Mouse (Mus musculus): ENCODE measurements around the gene Ptprm.

Gene Ptprm

GRCm38 (mm10) chr17:66671287-66671686 is 683.0 kb downstream of the Ptprm start:
- no peaks in the 10 kb centered on the region for H3K27me3 ChIP-seq (ENCODE audit: control insufficient read depth, insufficient read depth, low read length, poor library complexity, severe bottlenecking)
- no peak for DNase-seq (ENCODE audit: low read depth, low spot score)
- H3K36me3 ChIP-seq (ENCODE audit: control insufficient read depth, insufficient read depth, low read length, poor library complexity, severe bottlenecking), result no peaks in the 10 kb centered on the region

GRCm38 (mm10) chr17:66665791-66666190 is 688.5 kb downstream of the Ptprm start:
- Histone ChIP-seq H3K27me3 (ENCODE audit: control insufficient read depth, insufficient read depth, low read length, poor library complexity, severe bottlenecking) (no peaks in the 10 kb centered on the region), H3K36me3 (ENCODE audit: control insufficient read depth, insufficient read depth, low read length, poor library complexity, severe bottlenecking) (no peaks in the 10 kb centered on the region)
- DNase-seq (ENCODE audit: low read depth, low spot score), result no peak

GRCm38 (mm10) chr17:66665201-66665756 is 689.0 kb downstream of the Ptprm start:
- H3K27me3 ChIP-seq (ENCODE audit: control insufficient read depth, insufficient read depth, low read length, poor library complexity, severe bottlenecking), result no peaks in the 10 kb centered on the region
- no peaks in the 10 kb centered on the region for H3K36me3 ChIP-seq (ENCODE audit: control insufficient read depth, insufficient read depth, low read length, poor library complexity, severe bottlenecking)
- no peak for DNase-seq (ENCODE audit: low read depth, low spot score)

- Histone ChIP-seq H3K27me3 (ENCODE audit: control insufficient read depth, insufficient read depth, low read length, poor library complexity, severe bottlenecking) (no peaks in the 10 kb centered on the region), H3K36me3 (ENCODE audit: control insufficient read depth, insufficient read depth, low read length, poor library complexity, severe bottlenecking) (no peaks in the 10 kb centered on the region)
- no peak for DNase-seq (ENCODE audit: low read depth, low spot score)
Measured at GRCm38 (mm10) chr17:66664796-66665195, 689.5 kb downstream of the Ptprm start.

GRCm38 (mm10) chr17:66659242-66659641 is 695.0 kb downstream of the Ptprm start:
- Histone ChIP-seq H3K36me3 (ENCODE audit: control insufficient read depth, insufficient read depth, low read length, poor library complexity, severe bottlenecking) (no peaks in the 10 kb centered on the region), H3K27me3 (ENCODE audit: control insufficient read depth, insufficient read depth, low read length, poor library complexity, severe bottlenecking) (no peaks in the 10 kb centered on the region)
- no peak for DNase-seq (ENCODE audit: low read depth, low spot score)

- Histone ChIP-seq H3K27me3 (ENCODE audit: control insufficient read depth, insufficient read depth, low read length, poor library complexity, severe bottlenecking) (no peaks in the 10 kb centered on the region), H3K36me3 (ENCODE audit: control insufficient read depth, insufficient read depth, low read length, poor library complexity, severe bottlenecking) (no peaks in the 10 kb centered on the region)
- no peak for DNase-seq (ENCODE audit: low read depth, low spot score)
Measured at GRCm38 (mm10) chr17:66637951-66638722, 716.1 kb downstream of the Ptprm start.

GRCm38 (mm10) chr17:66619996-66620656 is 734.1 kb downstream of the Ptprm start:
- DNase-seq (ENCODE audit: low read depth, low spot score), result no peak
- no peaks in the 10 kb centered on the region for H3K27me3 ChIP-seq (ENCODE audit: control insufficient read depth, insufficient read depth, low read length, poor library complexity, severe bottlenecking)
- H3K36me3 ChIP-seq (ENCODE audit: control insufficient read depth, insufficient read depth, low read length, poor library complexity, severe bottlenecking), result no peaks in the 10 kb centered on the region

- no peaks in the 10 kb centered on the region for H3K27me3 ChIP-seq (ENCODE audit: control insufficient read depth, insufficient read depth, low read length, poor library complexity, severe bottlenecking)
- DNase-seq (ENCODE audit: low read depth, low spot score), result no peak
- H3K36me3 ChIP-seq (ENCODE audit: control insufficient read depth, insufficient read depth, low read length, poor library complexity, severe bottlenecking), result no peaks in the 10 kb centered on the region
Measured at GRCm38 (mm10) chr17:66619255-66619826, 734.9 kb downstream of the Ptprm start.

Data from splenic B cell, adult 2 months (primary cell).